Mouse (Mus musculus): ENCODE measurements at regions not wholly inside any gene's neighbourhood (a gene's known extent, or its start where the extent isn't known, plus 50 kb on each side); places are given as distances from the start of the nearest gene placed in this dataset.
A peak's percentile ranks its signal among the peaks of the same experiment; 100 is the strongest.

GRCm38 (mm10) chr7:70452816-70453215 lies 86.3 kb upstream of the Nr2f2 start:
- DNase-seq = no peak

GRCm38 (mm10) chr7:70438908-70439307 lies 72.4 kb upstream of the Nr2f2 start:
- DNase-seq = peak in 1 of 2 experiments; percentile 24

GRCm38 (mm10) chr7:70433838-70434237 lies 67.3 kb upstream of the Nr2f2 start:
- DNase-seq = no peak

- no peak for DNase-seq
Observed at GRCm38 (mm10) chr7:70433358-70433757, 66.8 kb upstream of the Nr2f2 start.

- no peak for DNase-seq
Observed at GRCm38 (mm10) chr7:70431712-70432111, 65.2 kb upstream of the Nr2f2 start.

- no peak for DNase-seq
Observed at GRCm38 (mm10) chr7:70429326-70429725, 62.8 kb upstream of the Nr2f2 start.

GRCm38 (mm10) chr7:70424231-70424620 lies 57.7 kb upstream of the Nr2f2 start:
- DNase-seq = no peak

GRCm38 (mm10) chr7:70423524-70424230 lies 57.1 kb upstream of the Nr2f2 start:
- DNase-seq = no peak

GRCm38 (mm10) chr7:70416185-70416941 lies 49.8 kb upstream of the Nr2f2 start:
- no peak for DNase-seq

Measured in lung, postnatal 4 days (tissue).